Mouse (Mus musculus): ENCODE results near the gene Man1a2. TPM values are rescaled to one million over a fixed set of nuclear protein-coding genes. Genes with fewer than 3 reads are reported as not detected.

Gene Man1a2
- polyA plus RNA-seq, 1 experiment = 7.1 TPM

DNA sequence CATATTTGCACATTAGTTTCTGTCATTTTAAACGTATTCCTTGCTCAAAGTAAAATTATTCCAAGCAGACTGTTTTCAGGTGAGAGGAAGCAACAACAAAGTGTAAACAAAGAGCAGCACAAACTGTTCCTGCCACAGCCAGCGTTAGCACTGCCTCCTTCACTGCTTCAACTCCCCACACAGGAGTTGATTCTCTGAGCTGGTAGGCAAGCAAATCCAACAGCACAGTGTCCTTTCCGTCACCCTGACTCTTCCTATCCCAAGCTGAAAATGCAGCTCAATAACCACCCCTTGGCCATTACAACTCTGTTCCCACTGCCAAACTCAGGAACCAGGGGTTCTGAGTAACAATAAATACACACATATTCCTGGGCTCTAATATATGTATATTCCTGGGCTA, 2.5 kb downstream of the Man1a2 start:
- Histone ChIP-seq H3K36me3 (ENCODE audit: control insufficient read depth, insufficient read depth) (peaks cover 5% of the 10 kb centered on the region), H3K4me3 (ENCODE audit: insufficient read depth, poor library complexity, severe bottlenecking) (no peak overlapping the region), H3K79me3 (ENCODE audit: low read depth) (peaks cover 46% of the 10 kb centered on the region), H3K79me2 (ENCODE audit: control insufficient read depth, insufficient read depth) (peaks cover 73% of the 10 kb centered on the region), H3ac (ENCODE audit: control insufficient read depth, insufficient read length, low read depth) (peak overlapping the region; percentile 72), H3K27me3 (ENCODE audit: control insufficient read depth, insufficient read depth, insufficient read length) (no peaks in the 10 kb centered on the region)
- TF ChIP-seq MYOD1 (IDR thresholded peaks at IDR 0.05; ENCODE audit: control insufficient read depth, insufficient read length, low read depth) = no peak
- no peak for TF ChIP-seq CEBPB (IDR thresholded peaks at IDR 0.05; ENCODE audit: low read depth)
- TF ChIP-seq USF1 (IDR thresholded peaks at IDR 0.05; ENCODE audit: low read depth) = no peak
- no peak for TF ChIP-seq MYOG (IDR thresholded peaks at IDR 0.05; ENCODE audit: control insufficient read depth, extremely low read depth, insufficient read length)
- no peak for TF ChIP-seq FOSL1 (IDR thresholded peaks at IDR 0.05; ENCODE audit: insufficient read depth, low read length, poor library complexity, severe bottlenecking)
- no peak for TF ChIP-seq CTCF (IDR thresholded peaks at IDR 0.05; ENCODE audit: control insufficient read depth, insufficient read depth, insufficient read length)
- no peak for TF ChIP-seq MAX (IDR thresholded peaks at IDR 0.05)

DNA sequence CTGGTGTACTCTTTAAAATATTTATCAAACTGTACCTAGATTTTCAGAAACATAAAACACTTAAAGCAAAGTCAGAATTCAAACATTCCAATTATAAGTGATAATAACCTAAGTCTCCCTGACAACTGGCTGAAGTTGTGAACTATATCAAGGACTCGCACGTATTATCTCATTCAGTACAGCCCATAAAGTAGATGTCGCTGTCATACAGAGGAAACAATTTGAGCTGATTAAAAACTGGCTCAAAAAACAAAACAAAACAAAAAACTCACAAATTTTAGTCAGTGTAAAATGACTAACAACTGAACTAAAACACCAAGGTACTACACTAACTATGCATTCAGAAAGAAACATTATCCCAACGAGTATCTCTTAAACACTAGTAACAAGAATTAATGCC, 3.0 kb downstream of the Man1a2 start:
- peaks cover 5% of the 10 kb centered on the region for H3K36me3 ChIP-seq (ENCODE audit: control insufficient read depth, insufficient read depth)
- peaks cover 50% of the 10 kb centered on the region for H3K79me3 ChIP-seq (ENCODE audit: low read depth)
- peaks cover 79% of the 10 kb centered on the region for H3K79me2 ChIP-seq (ENCODE audit: control insufficient read depth, insufficient read depth)
- no peak overlapping the region for H3ac ChIP-seq (ENCODE audit: control insufficient read depth, insufficient read length, low read depth)
- H3K27me3 ChIP-seq (ENCODE audit: control insufficient read depth, insufficient read depth, insufficient read length) = no peaks in the 10 kb centered on the region
- H3K4me3 ChIP-seq (ENCODE audit: insufficient read depth, poor library complexity, severe bottlenecking) = no peak overlapping the region
- TF ChIP-seq USF1 (IDR thresholded peaks at IDR 0.05; ENCODE audit: low read depth) (no peak), MYOG (IDR thresholded peaks at IDR 0.05; ENCODE audit: control insufficient read depth, extremely low read depth, insufficient read length) (no peak), MAX (IDR thresholded peaks at IDR 0.05) (no peak), CEBPB (IDR thresholded peaks at IDR 0.05; ENCODE audit: low read depth) (no peak), MYOD1 (IDR thresholded peaks at IDR 0.05; ENCODE audit: control insufficient read depth, insufficient read length, low read depth) (no peak), FOSL1 (IDR thresholded peaks at IDR 0.05; ENCODE audit: insufficient read depth, low read length, poor library complexity, severe bottlenecking) (no peak), CTCF (IDR thresholded peaks at IDR 0.05; ENCODE audit: control insufficient read depth, insufficient read depth, insufficient read length) (no peak)

DNA sequence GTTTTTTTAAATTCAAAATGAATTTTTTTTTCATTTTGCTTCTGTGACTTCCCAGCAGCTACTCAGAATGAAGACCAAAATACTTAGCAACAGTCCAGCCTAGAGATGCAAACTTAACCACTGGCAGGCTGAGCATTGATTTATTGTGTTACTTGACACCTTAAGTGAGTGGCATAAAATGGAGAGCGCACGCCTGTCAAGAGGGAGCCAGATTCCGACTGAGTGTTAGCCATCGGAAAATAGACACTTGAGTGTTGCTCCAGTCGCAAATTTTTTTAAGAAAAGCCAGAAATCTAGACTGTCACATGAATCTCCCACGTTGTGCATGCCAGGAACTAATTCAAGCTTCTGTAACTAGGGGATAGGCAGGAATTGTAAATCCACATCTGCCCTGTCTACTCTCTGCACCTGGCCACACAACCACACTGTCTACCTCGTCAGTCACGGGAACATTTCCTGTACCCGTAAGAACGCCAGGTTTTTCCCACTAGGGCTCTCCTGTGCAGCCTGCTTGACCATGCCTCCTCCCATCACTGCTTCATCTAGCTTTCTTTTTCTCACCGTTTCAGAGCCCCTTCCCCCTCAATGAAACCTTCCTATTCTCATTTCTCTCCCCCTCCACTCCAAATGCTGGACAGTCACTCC, 3.7 kb downstream of the Man1a2 start:
- TF ChIP-seq CTCF (IDR thresholded peaks at IDR 0.05; ENCODE audit: control insufficient read depth, insufficient read depth, insufficient read length) (no peak), MYOD1 (IDR thresholded peaks at IDR 0.05; ENCODE audit: control insufficient read depth, insufficient read length, low read depth) (no peak), USF1 (IDR thresholded peaks at IDR 0.05; ENCODE audit: low read depth) (no peak), CEBPB (IDR thresholded peaks at IDR 0.05; ENCODE audit: low read depth) (no peak), FOSL1 (IDR thresholded peaks at IDR 0.05; ENCODE audit: insufficient read depth, low read length, poor library complexity, severe bottlenecking) (no peak), MAX (IDR thresholded peaks at IDR 0.05) (no peak), MYOG (IDR thresholded peaks at IDR 0.05; ENCODE audit: control insufficient read depth, extremely low read depth, insufficient read length) (no peak)
- H3K79me3 ChIP-seq (ENCODE audit: low read depth) = peaks cover 56% of the 10 kb centered on the region
- no peaks in the 10 kb centered on the region for H3K27me3 ChIP-seq (ENCODE audit: control insufficient read depth, insufficient read depth, insufficient read length)
- no peak overlapping the region for H3K4me3 ChIP-seq (ENCODE audit: insufficient read depth, poor library complexity, severe bottlenecking)
- H3ac ChIP-seq (ENCODE audit: control insufficient read depth, insufficient read length, low read depth) = no peak overlapping the region
- H3K79me2 ChIP-seq (ENCODE audit: control insufficient read depth, insufficient read depth) = peaks cover 84% of the 10 kb centered on the region
- peaks cover 5% of the 10 kb centered on the region for H3K36me3 ChIP-seq (ENCODE audit: control insufficient read depth, insufficient read depth)

DNA sequence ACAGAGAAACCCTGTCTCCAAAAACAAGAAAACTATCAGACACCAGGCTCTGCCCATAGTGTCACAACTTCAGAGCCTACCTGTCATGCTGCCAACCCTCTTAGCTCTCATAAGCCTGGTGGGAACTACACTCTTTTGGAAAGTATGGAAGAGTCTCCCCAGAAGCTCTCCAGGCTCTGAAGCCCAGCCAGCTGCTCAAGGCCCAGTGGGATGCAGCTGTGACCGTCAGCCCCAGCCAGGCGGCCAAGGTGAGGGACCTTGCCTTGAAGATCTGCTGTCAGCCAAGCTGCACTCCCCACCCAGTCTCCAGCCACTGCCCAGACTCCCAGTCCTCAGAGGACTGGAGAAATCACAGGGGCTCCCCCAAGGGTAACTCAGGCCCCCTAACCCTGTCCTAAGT, 5.1 kb downstream of the Man1a2 start:
- H3K27me3 ChIP-seq (ENCODE audit: control insufficient read depth, insufficient read depth, insufficient read length) = no peaks in the 10 kb centered on the region
- no peak overlapping the region for H3K4me3 ChIP-seq (ENCODE audit: insufficient read depth, poor library complexity, severe bottlenecking)
- TF ChIP-seq MYOD1 (IDR thresholded peaks at IDR 0.05; ENCODE audit: control insufficient read depth, insufficient read length, low read depth) = no peak
- TF ChIP-seq CEBPB (IDR thresholded peaks at IDR 0.05; ENCODE audit: low read depth) = no peak
- no peak for TF ChIP-seq CTCF (IDR thresholded peaks at IDR 0.05; ENCODE audit: control insufficient read depth, insufficient read depth, insufficient read length)
- no peak for TF ChIP-seq USF1 (IDR thresholded peaks at IDR 0.05; ENCODE audit: low read depth)
- no peak for TF ChIP-seq FOSL1 (IDR thresholded peaks at IDR 0.05; ENCODE audit: insufficient read depth, low read length, poor library complexity, severe bottlenecking)
- TF ChIP-seq MYOG (IDR thresholded peaks at IDR 0.05; ENCODE audit: control insufficient read depth, extremely low read depth, insufficient read length) = no peak
- no peak for TF ChIP-seq MAX (IDR thresholded peaks at IDR 0.05)
- H3K36me3 ChIP-seq (ENCODE audit: control insufficient read depth, insufficient read depth) = peaks cover 5% of the 10 kb centered on the region
- H3K79me3 ChIP-seq (ENCODE audit: low read depth) = peaks cover 63% of the 10 kb centered on the region
- H3K79me2 ChIP-seq (ENCODE audit: control insufficient read depth, insufficient read depth) = peaks cover 97% of the 10 kb centered on the region
- H3ac ChIP-seq (ENCODE audit: control insufficient read depth, insufficient read length, low read depth) = no peak overlapping the region

DNA sequence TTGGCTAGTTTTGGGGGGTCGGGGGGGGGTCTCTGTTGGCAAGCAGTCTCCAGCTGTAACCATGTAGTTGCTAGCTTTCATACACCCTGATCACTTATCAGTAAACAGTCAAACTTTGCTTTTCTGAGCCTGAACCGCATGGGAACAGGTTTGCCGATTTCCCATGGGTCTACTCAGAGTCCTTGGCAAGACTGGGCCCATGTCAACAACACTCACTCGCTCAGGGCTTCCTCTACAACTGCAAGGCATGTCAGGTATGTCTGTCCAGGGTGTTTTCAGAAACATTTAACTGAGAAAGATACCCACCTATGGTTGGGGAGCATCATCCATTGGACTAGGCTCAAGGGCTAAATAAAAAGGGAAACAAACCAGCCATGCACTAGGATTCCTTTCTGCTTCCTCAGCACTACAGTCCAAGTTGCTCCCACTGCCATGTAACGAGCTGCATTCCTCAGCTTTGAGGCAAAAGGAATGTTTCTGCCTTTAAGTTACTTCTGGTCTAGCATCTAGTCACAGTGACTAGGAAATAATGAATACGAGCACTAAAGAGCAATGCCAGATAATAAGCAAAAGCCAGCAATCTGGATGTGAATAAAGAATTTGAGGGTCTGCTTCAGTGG, 6.2 kb downstream of the Man1a2 start:
- Histone ChIP-seq H3K27me3 (ENCODE audit: control insufficient read depth, insufficient read depth, insufficient read length) (no peaks in the 10 kb centered on the region), H3ac (ENCODE audit: control insufficient read depth, insufficient read length, low read depth) (no peak overlapping the region), H3K79me2 (ENCODE audit: control insufficient read depth, insufficient read depth) (peaks cover 98% of the 10 kb centered on the region), H3K36me3 (ENCODE audit: control insufficient read depth, insufficient read depth) (peaks cover 5% of the 10 kb centered on the region), H3K79me3 (ENCODE audit: low read depth) (peaks cover 61% of the 10 kb centered on the region), H3K4me3 (ENCODE audit: insufficient read depth, poor library complexity, severe bottlenecking) (no peak overlapping the region)
- TF ChIP-seq CEBPB (IDR thresholded peaks at IDR 0.05; ENCODE audit: low read depth) (no peak), FOSL1 (IDR thresholded peaks at IDR 0.05; ENCODE audit: insufficient read depth, low read length, poor library complexity, severe bottlenecking) (no peak), CTCF (IDR thresholded peaks at IDR 0.05; ENCODE audit: control insufficient read depth, insufficient read depth, insufficient read length) (no peak), MYOG (IDR thresholded peaks at IDR 0.05; ENCODE audit: control insufficient read depth, extremely low read depth, insufficient read length) (no peak), MAX (IDR thresholded peaks at IDR 0.05) (no peak), USF1 (IDR thresholded peaks at IDR 0.05; ENCODE audit: low read depth) (no peak), MYOD1 (IDR thresholded peaks at IDR 0.05; ENCODE audit: control insufficient read depth, insufficient read length, low read depth) (no peak)
